Mouse (Mus musculus) liver, embryonic 14.5 days (tissue): Measurements from ENCODE around the gene Nap1l4. TPM values are rescaled to one million over a fixed set of nuclear protein-coding genes. Genes with fewer than 3 reads are reported as not detected.

Source experiments
- ATAC-seq: fragments of 200-750 bp; cut with Nextera tagmentation; 2 replicates; pipeline ENCODE4 v1.8.0; 2017; ENCODE audit warnings: moderate number of reproducible peaks, mild to moderate bottlenecking, moderate library complexity; ENCODE audit not compliant: insufficient read depth
- DNase-seq, 3 experiments: peaks; one replicate each; pipeline ENCODE4 v3.0.0-alpha.2; 2012 to 2013; ENCODE audit warnings: low read depth in 3 of 3, low spot score in 3 of 3
- H3K27ac ChIP-seq: fragments of 300-500 bp; sonication (generic); 2 replicates; pipeline ENCODE4 v1.5.1; 2014; ENCODE audit warnings: moderate library complexity, mild to moderate bottlenecking, control low read depth, inconsistent platforms
- H3K27me3 ChIP-seq: fragments of 300-500 bp; sonication (generic); 2 replicates; pipeline ENCODE4 v1.6.1; 2014; ENCODE audit warnings: mild to moderate bottlenecking, low read length, moderate library complexity; ENCODE audit not compliant: control insufficient read depth, insufficient read depth
- H3K36me3 ChIP-seq: fragments of 300-500 bp; sonication (generic); replicated peaks from 2 replicates; pipeline ENCODE4 v1.6.1; 2014; ENCODE audit warnings: low read depth; ENCODE audit not compliant: control insufficient read depth, insufficient read depth
- H3K4me1 ChIP-seq, 2 experiments: fragments of 200-500 bp in 1 of 2; fragments of 300-500 bp in 1 of 2; sonication (generic) in 1 of 2; replicated peaks; 2 replicates each; pipeline ENCODE4 v1.6.1; 2012 to 2014; ENCODE audit warnings: antibody characterized with exemption in 1 of 2, inconsistent platforms in 1 of 2, low read length in 1 of 2; ENCODE audit not compliant: control insufficient read depth in 2 of 2, insufficient read depth in 2 of 2
- H3K4me2 ChIP-seq: fragments of 300-500 bp; sonication (generic); 2 replicates; pipeline ENCODE4 v1.6.1; 2014; ENCODE audit warnings: low read depth, mild to moderate bottlenecking, control low read depth, moderate library complexity
- H3K4me3 ChIP-seq, 2 experiments: fragments of 200-500 bp in 1 of 2; fragments of 300-500 bp in 1 of 2; sonication (generic) in 1 of 2; 2 replicates each; pipeline ENCODE4 v1.5.1; 2012 to 2014; ENCODE audit warnings: low read depth in 2 of 2, low read length in 2 of 2, mild to moderate bottlenecking in 2 of 2, control low read depth in 1 of 2, inconsistent platforms in 1 of 2, moderate library complexity in 1 of 2; ENCODE audit not compliant: insufficient read depth in 1 of 2
- H3K9ac ChIP-seq: fragments of 300-500 bp; sonication (generic); replicated peaks from 2 replicates; pipeline ENCODE4 v1.6.1; 2014; ENCODE audit warnings: mild to moderate bottlenecking, control low read depth, moderate library complexity
- H3K9me3 ChIP-seq: fragments of 300-500 bp; sonication (generic); 2 replicates; pipeline ENCODE4 v1.6.1; 2016; ENCODE audit warnings: low read length, mixed read lengths; ENCODE audit not compliant: control insufficient read depth
- CTCF ChIP-seq: IDR thresholded peaks from 2 replicates; pipeline ENCODE4 v1.5.1; 2016; ENCODE audit warnings: antibody characterized with exemption, low read depth, control low read depth
- EP300 ChIP-seq: IDR thresholded peaks from 2 replicates; pipeline ENCODE4 v1.6.1; 2016; ENCODE audit warnings: antibody characterized with exemption, low read depth
- WGBS: fragments of 180-500 bp; shearing (Covaris S2); extraction: QIAGEN DNeasy Blood & Tissue Kit; methylation state at CpG from one replicate; pipeline ENCODE4 v1.1.7; 2014; ENCODE audit not compliant: insufficient replicate concordance; 5-methylcytosine and 5-hydroxymethylcytosine counted together
- polyA plus RNA-seq, 2 experiments: library from polyadenylated mRNA; depleted of rRNA in 1 of 2; stranded (reverse) in 1 of 2; unstranded in 1 of 2; fragments of >200 nt; fragmentation: Nextera tagmentation in 1 of 2; extraction: Ambion mirVana in 1 of 2; gene quantifications; 2 replicates each; pipeline versions ENCODE4 v1.2.1 to v1.2.3; 2012 to 2014

The Nap1l4 gene
- polyA plus RNA-seq, 2 experiments, result 33.7 to 54.3 TPM

DNA sequence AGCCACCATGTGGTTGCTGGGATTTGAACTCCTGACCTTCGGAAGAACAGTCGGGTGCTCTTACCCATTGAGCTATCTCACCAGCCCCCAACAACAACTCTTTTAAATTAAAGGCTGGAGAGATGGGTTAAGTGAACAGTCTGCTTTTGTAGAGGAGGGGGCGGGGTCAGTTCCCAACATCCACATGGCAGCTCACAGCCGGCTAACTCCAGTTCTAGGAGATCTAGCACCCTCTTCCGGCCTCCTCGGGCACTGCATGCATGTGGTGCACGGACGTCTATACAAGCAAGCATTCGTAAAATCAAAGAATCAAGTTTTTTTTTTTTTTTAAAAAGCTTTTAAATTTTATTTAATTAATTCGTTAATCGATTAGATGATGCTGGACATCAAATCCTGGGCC, 43.1 kb downstream of the Nap1l4 start:
- DNase-seq, result peak; percentile 26 to 44 (median 37)
- Histone ChIP-seq H3K36me3 (no peaks in the 10 kb centered on the region), H3K4me3 (no peak overlapping the region), H3K27ac (no peak overlapping the region), H3K9me3 (no peaks in the 10 kb centered on the region), H3K4me1 (no peaks in the 10 kb centered on the region), H3K9ac (no peak overlapping the region), H3K27me3 (peaks cover 36% of the 10 kb centered on the region), H3K4me2 (no peak overlapping the region)
- no peak for ATAC-seq
- TF ChIP-seq CTCF, result peak; percentile 77
- TF ChIP-seq EP300, result no peak
- 14% methylated on average over 11 of the region's 11 CpGs for WGBS

DNA sequence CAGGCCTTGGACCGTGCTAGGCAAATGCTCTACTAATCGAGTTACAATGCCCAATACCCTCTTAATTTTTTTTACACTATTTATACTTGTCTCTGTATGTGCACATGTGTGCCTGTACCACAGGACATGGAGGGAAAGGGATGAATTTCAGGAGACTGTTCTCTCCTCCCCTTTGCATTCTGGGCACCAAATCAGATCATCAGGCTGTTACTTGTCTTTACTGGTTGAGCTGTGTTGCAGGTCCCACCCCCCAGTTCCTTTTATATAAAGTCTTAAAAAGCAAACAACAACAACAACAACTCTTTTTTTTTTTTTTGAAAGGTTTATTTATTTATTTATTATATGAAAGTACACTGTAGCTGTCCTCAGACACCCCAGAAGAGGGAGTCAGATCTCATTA, 43.5 kb downstream of the Nap1l4 start:
- TF ChIP-seq CTCF (no peak), EP300 (no peak)
- Histone ChIP-seq H3K4me3 (no peak overlapping the region), H3K9ac (no peak overlapping the region), H3K27me3 (peaks cover 40% of the 10 kb centered on the region), H3K4me1 (no peaks in the 10 kb centered on the region), H3K9me3 (no peaks in the 10 kb centered on the region), H3K4me2 (no peak overlapping the region), H3K27ac (no peak overlapping the region), H3K36me3 (no peaks in the 10 kb centered on the region)
- WGBS, result 60% methylated on average over 2 of the region's 2 CpGs
- no peak for ATAC-seq
- DNase-seq, result no peak

DNA sequence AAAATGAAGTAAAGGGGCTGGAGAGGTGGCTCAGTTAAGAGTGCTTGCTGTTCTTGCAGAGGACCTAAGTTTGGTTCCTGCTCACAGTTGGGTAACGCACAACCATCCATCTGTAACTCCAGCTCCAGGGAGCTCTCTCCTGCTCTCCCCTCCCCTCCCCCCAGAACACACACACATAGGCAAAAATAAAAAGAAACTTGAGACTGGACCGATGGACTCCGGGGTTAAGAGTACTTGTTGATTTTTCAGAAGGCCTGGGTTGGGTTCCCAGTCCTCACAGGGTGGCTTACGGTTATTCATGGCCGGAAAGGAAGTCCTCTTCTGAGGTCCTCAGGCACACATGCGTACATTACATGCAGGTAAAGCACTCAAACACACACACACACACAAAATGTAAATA, 45.0 kb downstream of the Nap1l4 start:
- Histone ChIP-seq H3K4me1 (no peaks in the 10 kb centered on the region), H3K9ac (no peak overlapping the region), H3K4me3 (no peak overlapping the region), H3K27ac (no peak overlapping the region), H3K27me3 (peaks cover 42% of the 10 kb centered on the region), H3K9me3 (no peaks in the 10 kb centered on the region), H3K36me3 (no peaks in the 10 kb centered on the region), H3K4me2 (no peak overlapping the region)
- no peak for DNase-seq
- ATAC-seq, result no peak
- TF ChIP-seq CTCF (no peak), EP300 (no peak)
- 71% methylated on average over 6 of the region's 6 CpGs for WGBS

DNA sequence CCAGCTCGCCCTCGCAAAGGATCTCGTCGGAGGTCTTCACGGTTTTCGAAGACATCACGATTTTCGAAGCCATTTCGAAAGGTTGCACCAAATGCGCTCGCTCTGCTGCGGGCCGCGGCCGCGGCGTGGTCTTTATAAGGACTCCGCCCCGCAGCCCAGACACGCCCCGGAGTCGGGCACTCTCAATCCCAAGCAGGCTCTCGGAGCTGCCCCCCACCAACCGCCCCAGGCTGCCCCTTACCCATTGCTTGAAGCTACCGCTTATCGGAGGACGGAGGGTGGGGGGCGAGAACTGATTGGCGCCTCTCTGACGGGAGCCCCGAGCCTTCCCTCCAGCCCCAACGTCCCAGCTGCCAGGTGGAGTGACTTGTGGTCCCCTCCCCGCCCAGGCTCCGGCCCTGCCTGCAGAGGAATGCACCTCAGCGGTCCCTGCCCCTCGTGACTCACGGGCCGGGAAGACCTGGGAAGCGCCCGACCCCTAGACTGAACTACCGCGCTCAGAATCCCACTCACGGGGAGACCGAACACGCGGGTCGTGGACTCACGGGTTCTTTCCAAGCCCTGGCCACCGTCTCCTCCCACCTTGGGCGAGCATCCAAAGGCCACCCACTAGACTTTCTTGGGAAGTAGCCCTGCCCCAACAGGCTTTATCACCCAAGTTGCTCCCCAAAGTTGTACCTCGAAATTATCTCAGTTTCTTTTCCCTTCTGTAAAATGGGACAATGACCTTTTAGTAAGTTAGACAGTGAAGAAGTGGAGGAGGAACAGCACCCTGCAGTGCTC, 46.3 kb downstream of the Nap1l4 start, which contains the start of gene Phlda2:
Gene Phlda2, minus strand, starts transcription at position 733 of the 783 bp plus-strand sequence.
- no peaks in the 10 kb centered on the region for H3K9me3 ChIP-seq
- peak within 1 kb of the TSS; percentile 41 to 48 for H3K4me3 ChIP-seq
- TF ChIP-seq CTCF, result no peak
- TF ChIP-seq EP300, result no peak
- H3K9ac ChIP-seq, result no peak within 1 kb of the TSS
- 1% methylated on average over 51 of the region's 51 CpGs for WGBS
- peaks cover 42% of the 10 kb centered on the region for H3K27me3 ChIP-seq
- ATAC-seq (peak; percentile 7; the same call in 1 of the 2 replicates), DNase-seq (no peak)
- H3K27ac ChIP-seq, result no peak within 1 kb of the TSS
- H3K4me1 ChIP-seq, result no peaks in the 10 kb centered on the region
- H3K4me2 ChIP-seq, result peak within 1 kb of the TSS; percentile 59
- no peaks in the 10 kb centered on the region for H3K36me3 ChIP-seq

DNA sequence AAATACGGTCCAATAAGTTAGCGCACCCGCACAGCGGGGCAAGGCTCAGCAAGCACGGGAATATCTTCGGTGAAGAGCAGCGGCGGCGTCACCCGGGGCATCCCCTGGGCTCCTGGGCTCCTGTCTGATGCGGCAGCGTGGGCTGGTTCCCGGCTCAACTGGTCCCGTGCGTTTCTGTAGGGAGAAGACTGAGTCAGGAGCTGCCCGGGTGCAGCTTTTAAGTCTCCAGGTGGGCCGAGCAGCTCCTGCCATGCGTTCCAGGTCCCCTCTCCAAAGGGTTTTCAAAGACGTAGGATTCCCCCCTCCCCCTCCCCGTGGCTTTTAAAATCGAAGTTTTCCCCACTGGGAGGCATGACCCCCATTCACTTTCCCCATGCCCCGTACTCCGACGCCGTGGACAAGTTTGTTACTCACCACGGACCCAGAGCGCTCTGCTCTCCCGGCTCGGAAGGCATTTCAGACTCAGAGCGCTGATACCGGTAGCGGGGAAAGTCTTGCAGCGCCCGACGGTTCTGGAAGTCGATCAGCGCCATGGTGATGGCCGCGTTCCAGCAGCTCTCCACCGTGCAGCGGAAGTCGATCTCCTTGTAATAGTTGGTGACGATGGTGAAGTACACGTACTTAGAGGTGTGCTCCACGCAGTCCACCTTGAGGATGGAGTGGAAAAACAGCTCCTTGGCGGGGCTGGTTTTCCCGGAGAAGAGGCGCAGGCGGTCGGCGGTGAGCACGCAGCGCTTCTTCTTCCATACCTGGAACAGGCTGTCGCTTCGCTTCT, 47.1 kb downstream of the Nap1l4 start:
- Histone ChIP-seq H3K27me3 (peaks cover 42% of the 10 kb centered on the region), H3K4me1 (no peaks in the 10 kb centered on the region), H3K27ac (no peak overlapping the region), H3K36me3 (no peaks in the 10 kb centered on the region), H3K9ac (no peak overlapping the region), H3K4me3 (peak overlapping the region; percentile 41 to 48), H3K4me2 (peak overlapping the region; percentile 59), H3K9me3 (no peaks in the 10 kb centered on the region)
- 3% methylated on average over 55 of the region's 55 CpGs for WGBS
- ATAC-seq (no peak), DNase-seq (no peak)
- TF ChIP-seq EP300, result no peak
- no peak for TF ChIP-seq CTCF
